Mouse (Mus musculus) C2C12 (cell line): ENCODE results near the gene CN725425. TPM values are rescaled to one million over a fixed set of nuclear protein-coding genes. Genes with fewer than 3 reads are reported as not detected.

Experiments
- H3K27me3 ChIP-seq: one replicate; pipeline ENCODE4 v1.6.1; 2011; ENCODE audit not compliant: control insufficient read depth, insufficient read depth, insufficient read length
- H3K36me3 ChIP-seq: one replicate; pipeline ENCODE4 v1.6.1; 2011; ENCODE audit not compliant: control insufficient read depth, insufficient read depth
- H3K4me3 ChIP-seq: one replicate; pipeline ENCODE4 v1.5.1; 2011; ENCODE audit warnings: mild to moderate bottlenecking, control low read depth; ENCODE audit not compliant: poor library complexity, insufficient read depth, severe bottlenecking
- H3K79me2 ChIP-seq: one replicate; pipeline ENCODE4 v1.6.1; 2011; ENCODE audit not compliant: control insufficient read depth, insufficient read depth
- H3K79me3 ChIP-seq: one replicate; pipeline ENCODE4 v1.6.1; 2011; ENCODE audit warnings: low read depth, control low read depth
- H3ac ChIP-seq: one replicate; pipeline ENCODE3; 2011; ENCODE audit warnings: low read depth; ENCODE audit not compliant: control insufficient read depth, insufficient read length
- CEBPB ChIP-seq: IDR thresholded peaks from one replicate; pipeline ENCODE4 v1.6.1; 2011; ENCODE audit warnings: low read depth, mild to moderate bottlenecking, control low read depth, moderate library complexity
- CTCF ChIP-seq: IDR thresholded peaks from one replicate; pipeline ENCODE4 v1.5.1; 2011; ENCODE audit not compliant: control insufficient read depth, insufficient read depth, insufficient read length
- FOSL1 ChIP-seq: IDR thresholded peaks from one replicate; pipeline ENCODE4 v1.8.0; 2011; ENCODE audit warnings: mild to moderate bottlenecking, low read length; ENCODE audit not compliant: poor library complexity, insufficient read depth, severe bottlenecking
- MAX ChIP-seq: IDR thresholded peaks from one replicate; pipeline ENCODE4 v1.6.1; 2011; ENCODE audit warnings: mild to moderate bottlenecking, control low read depth
- MYOD1 ChIP-seq: IDR thresholded peaks from one replicate; pipeline ENCODE4 v1.6.1; 2011; ENCODE audit warnings: low read depth; ENCODE audit not compliant: control insufficient read depth, insufficient read length
- MYOG ChIP-seq: IDR thresholded peaks from one replicate; pipeline ENCODE4 v1.6.1; 2011; ENCODE audit not compliant: control insufficient read depth, insufficient read length; ENCODE audit errors: extremely low read depth
- USF1 ChIP-seq: IDR thresholded peaks from one replicate; pipeline ENCODE4 v1.6.1; 2011; ENCODE audit warnings: low read depth, mild to moderate bottlenecking, control low read depth, moderate library complexity
- polyA plus RNA-seq: library from polyadenylated mRNA; unstranded; fragments of >200 nt; fragmentation: generic; extraction: Trizol; gene quantifications from one replicate; pipeline ENCODE4 v1.2.1, GENCODE M21; 2012; ENCODE audit warnings: missing spikeins

The CN725425 gene
- polyA plus RNA-seq, 1 experiment: not detected

- Histone ChIP-seq H3K79me3 (no peaks in the 10 kb centered on the region), H3K36me3 (no peaks in the 10 kb centered on the region), H3ac (no peak overlapping the region), H3K4me3 (no peak overlapping the region), H3K79me2 (no peaks in the 10 kb centered on the region), H3K27me3 (no peaks in the 10 kb centered on the region)
- TF ChIP-seq MAX: peak; percentile 33
- TF ChIP-seq USF1: peak; percentile 85
- TF ChIP-seq MYOD1: peak; percentile 16
- TF ChIP-seq MYOG: no peak
These were observed 31.3 kb upstream of the CN725425 start for GRCm38 (mm10) chr15:91167850-91168562.

- no peak overlapping the region for H3ac ChIP-seq
- TF ChIP-seq FOSL1: no peak
- no peak for TF ChIP-seq CTCF
- TF ChIP-seq MYOD1: no peak
- no peak for TF ChIP-seq MYOG
- no peak for TF ChIP-seq MAX
- TF ChIP-seq CEBPB: no peak
- no peak for TF ChIP-seq USF1
- no peaks in the 10 kb centered on the region for H3K27me3 ChIP-seq
- H3K79me3 ChIP-seq: no peaks in the 10 kb centered on the region
- H3K79me2 ChIP-seq: no peaks in the 10 kb centered on the region
- H3K36me3 ChIP-seq: no peaks in the 10 kb centered on the region
- no peak overlapping the region for H3K4me3 ChIP-seq
These were observed 28.5 kb upstream of the CN725425 start for GRCm38 (mm10) chr15:91170602-91171328.

DNA sequence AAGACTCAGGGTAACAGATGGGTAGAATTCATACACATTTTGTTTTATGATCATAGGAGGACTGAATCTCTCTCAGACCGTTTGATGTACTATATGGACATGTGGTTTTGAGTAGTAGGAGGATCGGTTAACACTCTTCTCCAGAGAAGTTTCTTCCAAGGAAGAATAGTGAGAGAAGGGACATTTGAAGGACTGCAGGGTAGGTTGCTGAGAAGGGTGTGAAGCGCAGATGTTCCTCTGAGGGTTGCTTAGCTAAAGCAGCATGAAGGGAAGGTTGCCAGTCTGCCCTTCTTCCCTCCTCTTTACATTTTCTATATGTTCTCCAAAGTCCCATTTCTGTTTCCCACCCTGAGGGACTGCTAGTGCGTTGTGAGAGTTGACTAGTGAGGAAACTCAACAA lies 28.0 kb upstream of the CN725425 start:
- Histone ChIP-seq H3K4me3 (no peak overlapping the region), H3K36me3 (no peaks in the 10 kb centered on the region), H3K27me3 (no peaks in the 10 kb centered on the region), H3K79me3 (no peaks in the 10 kb centered on the region), H3ac (no peak overlapping the region), H3K79me2 (no peaks in the 10 kb centered on the region)
- TF ChIP-seq CTCF (no peak), FOSL1 (no peak), MYOG (no peak), MAX (no peak)

- Histone ChIP-seq H3K27me3 (no peaks in the 10 kb centered on the region), H3K36me3 (no peaks in the 10 kb centered on the region), H3K79me3 (no peaks in the 10 kb centered on the region), H3K79me2 (no peaks in the 10 kb centered on the region), H3ac (no peak overlapping the region), H3K4me3 (no peak overlapping the region)
- no peak for TF ChIP-seq CEBPB
- no peak for TF ChIP-seq USF1
- no peak for TF ChIP-seq MAX
- no peak for TF ChIP-seq MYOG
- no peak for TF ChIP-seq FOSL1
- no peak for TF ChIP-seq CTCF
- TF ChIP-seq MYOD1: no peak
These were observed 27.1 kb upstream of the CN725425 start for GRCm38 (mm10) chr15:91172193-91172592.

- Histone ChIP-seq H3ac (no peak overlapping the region), H3K36me3 (no peaks in the 10 kb centered on the region), H3K79me2 (no peaks in the 10 kb centered on the region), H3K4me3 (no peak overlapping the region), H3K79me3 (no peaks in the 10 kb centered on the region), H3K27me3 (no peaks in the 10 kb centered on the region)
- TF ChIP-seq CEBPB (no peak), FOSL1 (no peak), USF1 (no peak), MYOD1 (no peak), MYOG (no peak), CTCF (no peak), MAX (no peak)
These were observed 20.5 kb upstream of the CN725425 start for GRCm38 (mm10) chr15:91178656-91179314.
